Mouse (Mus musculus): ENCODE data around the gene H2al1f.
"Not testable (repeated sequence)": the region's sequence is repeated elsewhere in the genome, so short reads cannot be mapped to it uniquely, and the experiment has no call there.

H2al1f gene

DNA sequence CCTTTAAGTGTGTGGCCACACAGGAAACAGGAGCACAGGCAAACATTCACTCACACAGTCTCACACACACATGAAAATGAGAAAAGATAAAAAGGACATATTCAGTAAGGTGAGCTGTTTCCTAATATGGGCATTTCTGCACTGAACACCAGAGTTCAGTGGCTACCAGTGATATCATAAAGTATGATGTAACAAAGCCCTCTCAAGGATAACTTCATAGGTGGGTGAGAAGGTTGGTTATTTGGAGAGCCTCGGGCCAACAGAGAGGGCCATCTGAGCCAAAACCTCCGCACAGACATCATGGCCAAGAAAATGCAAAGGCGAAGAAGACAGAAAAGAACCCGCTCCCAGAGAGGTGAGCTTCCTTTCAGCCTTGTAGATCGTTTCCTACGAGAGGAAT, at the start of gene H2al1f:
Gene H2al1f, plus strand, starts transcription at position 301 of the 400 bp plus-strand sequence.
- DNase-seq (ENCODE audit: low read depth, low spot score) = not testable (repeated sequence)

DNA sequence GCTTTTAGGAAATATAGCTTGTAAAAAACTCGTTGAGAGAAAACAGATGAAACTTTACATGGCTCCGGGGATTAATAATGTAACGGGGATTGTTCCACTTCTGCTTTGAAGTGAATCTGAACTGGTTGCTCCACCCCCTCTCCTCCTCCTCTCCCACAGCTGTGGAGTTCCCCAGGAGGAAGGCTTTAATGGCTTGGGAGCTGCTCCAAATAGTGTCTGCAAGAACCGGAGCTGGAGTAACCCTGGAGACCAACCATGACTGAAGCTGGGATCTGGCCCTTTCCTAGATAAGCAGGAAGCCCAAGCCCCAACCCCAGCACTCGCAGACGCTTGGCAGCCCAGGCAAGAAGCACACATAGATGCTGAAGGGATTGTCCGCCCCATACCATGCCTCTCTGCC, 47.2 kb upstream of the H2al1f start:
- no peak for DNase-seq (ENCODE audit: low read depth, low spot score)

GRCm38 (mm10) chrX:11269074-11269473, 45.9 kb upstream of the H2al1f start:
- DNase-seq (ENCODE audit: low read depth, low spot score) = no peak

DNA sequence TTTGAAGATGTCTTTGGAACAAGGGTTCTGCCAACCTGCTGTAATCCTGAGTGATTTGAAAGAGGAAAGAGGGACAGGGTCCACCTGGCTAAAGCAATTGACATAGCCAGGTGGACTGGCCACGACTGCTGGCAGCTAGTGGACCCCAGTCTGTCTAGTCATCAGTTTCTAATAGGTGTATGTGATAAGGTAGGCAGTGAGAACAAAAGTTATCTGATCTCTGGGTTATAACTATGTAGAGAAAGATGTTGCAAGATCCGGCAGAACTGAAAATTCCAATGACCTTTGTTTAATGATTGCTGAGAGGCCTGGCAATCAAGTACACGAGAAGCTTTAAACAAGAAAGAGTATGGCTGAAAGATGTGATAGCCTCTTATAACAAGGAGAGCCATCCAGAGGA, 41.8 kb upstream of the H2al1f start:
- DNase-seq (ENCODE audit: low read depth, low spot score) = no peak

DNA sequence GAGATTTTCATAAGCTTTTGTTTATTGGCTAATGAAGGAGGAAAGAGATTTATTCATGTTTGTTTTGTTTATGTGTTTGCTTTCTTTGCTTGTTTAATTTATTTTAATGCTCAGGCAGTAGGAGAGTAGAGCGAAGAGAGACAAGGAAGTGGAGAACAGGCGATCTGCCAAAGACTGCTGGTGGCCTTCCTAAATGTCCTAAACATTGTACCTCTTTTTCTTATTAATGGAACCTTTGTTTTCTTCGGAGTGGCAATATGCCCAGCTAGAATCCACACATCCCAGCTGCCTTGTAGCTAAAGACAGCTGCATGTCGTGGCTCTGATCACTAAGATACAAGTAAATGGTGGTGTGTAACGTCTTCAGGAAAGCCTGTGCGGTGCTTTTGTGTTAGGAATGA, 37.9 kb upstream of the H2al1f start:
- DNase-seq (ENCODE audit: low read depth, low spot score) = no peak

GRCm38 (mm10) chrX:11280741-11281140, 34.2 kb upstream of the H2al1f start:
- DNase-seq (ENCODE audit: low read depth, low spot score) = no peak

- DNase-seq (ENCODE audit: low read depth, low spot score) = no peak
Measured at GRCm38 (mm10) chrX:11288306-11288882, 26.6 kb upstream of the H2al1f start.

- DNase-seq (ENCODE audit: low read depth, low spot score) = no peak
Measured at GRCm38 (mm10) chrX:11289244-11289643, 25.7 kb upstream of the H2al1f start.

DNA sequence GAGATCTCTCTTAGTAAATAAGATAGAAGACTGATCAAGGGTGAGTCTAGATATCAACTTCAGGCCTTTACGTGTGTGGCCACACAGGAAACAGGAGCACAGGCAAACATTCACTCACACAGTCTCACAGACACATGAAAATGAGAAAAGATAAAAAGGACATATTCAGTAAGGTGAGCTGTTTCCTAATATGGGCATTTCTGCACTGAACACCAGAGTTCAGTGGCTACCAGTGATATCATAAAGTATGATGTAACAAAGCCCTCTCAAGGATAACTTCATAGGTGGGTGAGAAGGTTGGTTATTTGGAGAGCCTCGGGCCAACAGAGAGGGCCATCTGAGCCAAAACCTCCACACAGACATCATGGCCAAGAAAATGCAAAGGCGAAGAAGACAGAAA, 16.0 kb upstream of the H2al1f start, which contains the start of gene H2al1a:
Gene H2al1a, plus strand, starts transcription at position 301 of the 400 bp plus-strand sequence.
- DNase-seq (ENCODE audit: low read depth, low spot score) = not testable (repeated sequence)

GRCm38 (mm10) chrX:11302132-11302531, 12.8 kb upstream of the H2al1f start, which contains the start of gene H2al1b:
H2al1b (plus strand) TSS chrX:11302432.
- not testable (repeated sequence) for DNase-seq (ENCODE audit: low read depth, low spot score)

DNA sequence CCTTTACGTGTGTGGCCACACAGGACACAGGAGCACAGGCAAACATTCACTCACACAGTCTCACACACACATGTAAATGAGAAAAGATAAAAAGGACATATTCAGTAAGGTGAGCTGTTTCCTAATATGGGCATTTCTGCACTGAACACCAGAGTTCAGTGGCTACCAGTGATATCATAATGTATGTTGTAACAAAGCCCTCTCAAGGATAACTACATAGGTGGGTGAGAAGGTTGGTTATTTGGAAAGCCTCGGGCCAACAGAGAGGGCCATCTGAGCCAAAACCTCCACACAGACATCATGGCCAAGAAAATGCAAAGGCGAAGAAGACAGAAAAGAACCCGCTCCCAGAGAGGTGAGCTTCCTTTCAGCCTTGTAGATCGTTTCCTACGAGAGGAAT, 9.6 kb upstream of the H2al1f start, which contains the start of gene H2al1c:
Gene H2al1c, plus strand, starts transcription at position 301 of the 400 bp plus-strand sequence.
- not testable (repeated sequence) for DNase-seq (ENCODE audit: low read depth, low spot score)

DNA sequence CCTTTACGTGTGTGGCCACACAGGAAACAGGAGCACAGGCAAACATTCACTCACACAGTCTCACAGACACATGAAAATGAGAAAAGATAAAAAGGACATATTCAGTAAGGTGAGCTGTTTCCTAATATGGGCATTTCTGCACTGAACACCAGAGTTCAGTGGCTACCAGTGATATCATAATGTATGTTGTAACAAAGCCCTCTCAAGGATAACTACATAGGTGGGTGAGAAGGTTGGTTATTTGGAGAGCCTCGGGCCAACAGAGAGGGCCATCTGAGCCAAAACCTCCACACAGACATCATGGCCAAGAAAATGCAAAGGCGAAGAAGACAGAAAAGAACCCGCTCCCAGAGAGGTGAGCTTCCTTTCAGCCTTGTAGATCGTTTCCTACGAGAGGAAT, 6.4 kb upstream of the H2al1f start, which contains the start of gene H2al1d:
Gene H2al1d, plus strand, starts transcription at position 301 of the 400 bp plus-strand sequence.
- DNase-seq (ENCODE audit: low read depth, low spot score) = not testable (repeated sequence)

DNA sequence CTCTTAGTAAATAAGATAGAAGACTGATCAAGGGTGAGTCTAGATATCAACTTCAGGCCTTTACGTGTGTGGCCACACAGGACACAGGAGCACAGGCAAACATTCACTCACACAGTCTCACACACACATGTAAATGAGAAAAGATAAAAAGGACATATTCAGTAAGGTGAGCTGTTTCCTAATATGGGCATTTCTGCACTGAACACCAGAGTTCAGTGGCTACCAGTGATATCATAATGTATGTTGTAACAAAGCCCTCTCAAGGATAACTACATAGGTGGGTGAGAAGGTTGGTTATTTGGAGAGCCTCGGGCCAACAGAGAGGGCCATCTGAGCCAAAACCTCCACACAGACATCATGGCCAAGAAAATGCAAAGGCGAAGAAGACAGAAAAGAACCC, 3.3 kb upstream of the H2al1f start, which contains the start of gene H2al1e:
Gene H2al1e, plus strand, starts transcription at position 301 of the 400 bp plus-strand sequence.
- DNase-seq (ENCODE audit: low read depth, low spot score) = not testable (repeated sequence)

GRCm38 (mm10) chrX:11317956-11318355, 3.0 kb downstream of the H2al1f start, which contains the start of gene H2al1g:
H2al1g (plus strand) TSS chrX:11318256.
- DNase-seq (ENCODE audit: low read depth, low spot score) = not testable (repeated sequence)

DNA sequence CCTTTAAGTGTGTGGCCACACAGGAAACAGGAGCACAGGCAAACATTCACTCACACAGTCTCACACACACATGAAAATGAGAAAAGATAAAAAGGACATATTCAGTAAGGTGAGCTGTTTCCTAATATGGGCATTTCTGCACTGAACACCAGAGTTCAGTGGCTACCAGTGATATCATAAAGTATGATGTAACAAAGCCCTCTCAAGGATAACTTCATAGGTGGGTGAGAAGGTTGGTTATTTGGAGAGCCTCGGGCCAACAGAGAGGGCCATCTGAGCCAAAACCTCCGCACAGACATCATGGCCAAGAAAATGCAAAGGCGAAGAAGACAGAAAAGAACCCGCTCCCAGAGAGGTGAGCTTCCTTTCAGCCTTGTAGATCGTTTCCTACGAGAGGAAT, 6.2 kb downstream of the H2al1f start, which contains the start of gene H2al1h:
Gene H2al1h, plus strand, starts transcription at position 301 of the 400 bp plus-strand sequence.
- not testable (repeated sequence) for DNase-seq (ENCODE audit: low read depth, low spot score)

DNA sequence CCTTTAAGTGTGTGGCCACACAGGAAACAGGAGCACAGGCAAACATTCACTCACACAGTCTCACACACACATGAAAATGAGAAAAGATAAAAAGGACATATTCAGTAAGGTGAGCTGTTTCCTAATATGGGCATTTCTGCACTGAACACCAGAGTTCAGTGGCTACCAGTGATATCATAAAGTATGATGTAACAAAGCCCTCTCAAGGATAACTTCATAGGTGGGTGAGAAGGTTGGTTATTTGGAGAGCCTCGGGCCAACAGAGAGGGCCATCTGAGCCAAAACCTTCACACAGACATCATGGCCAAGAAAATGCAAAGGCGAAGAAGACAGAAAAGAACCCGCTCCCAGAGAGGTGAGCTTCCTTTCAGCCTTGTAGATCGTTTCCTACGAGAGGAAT, 9.4 kb downstream of the H2al1f start, which contains the start of gene H2al1i:
Gene H2al1i, plus strand, starts transcription at position 301 of the 400 bp plus-strand sequence.
- not testable (repeated sequence) for DNase-seq (ENCODE audit: low read depth, low spot score)

DNA sequence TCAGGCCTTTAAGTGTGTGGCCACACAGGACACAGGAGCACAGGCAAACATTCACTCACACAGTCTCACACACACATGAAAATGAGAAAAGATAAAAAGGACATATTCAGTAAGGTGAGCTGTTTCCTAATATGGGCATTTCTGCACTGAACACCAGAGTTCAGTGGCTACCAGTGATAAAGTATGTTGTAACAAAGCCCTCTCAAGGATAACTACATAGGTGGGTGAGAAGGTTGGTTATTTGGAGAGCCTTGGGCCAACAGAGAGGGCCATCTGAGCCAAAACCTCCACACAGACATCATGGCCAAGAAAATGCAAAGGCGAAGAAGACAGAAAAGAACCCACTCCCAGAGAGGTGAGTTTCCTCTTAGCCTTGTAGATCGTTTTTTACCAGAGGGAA, 12.6 kb downstream of the H2al1f start, which contains the start of gene H2al1j:
Gene H2al1j, plus strand, starts transcription at position 301 of the 400 bp plus-strand sequence.
- not testable (repeated sequence) for DNase-seq (ENCODE audit: low read depth, low spot score)

GRCm38 (mm10) chrX:11345762-11346161, 30.8 kb downstream of the H2al1f start:
- no peak for DNase-seq (ENCODE audit: low read depth, low spot score)

GRCm38 (mm10) chrX:11346756-11347155, 31.8 kb downstream of the H2al1f start:
- no peak for DNase-seq (ENCODE audit: low read depth, low spot score)

DNA sequence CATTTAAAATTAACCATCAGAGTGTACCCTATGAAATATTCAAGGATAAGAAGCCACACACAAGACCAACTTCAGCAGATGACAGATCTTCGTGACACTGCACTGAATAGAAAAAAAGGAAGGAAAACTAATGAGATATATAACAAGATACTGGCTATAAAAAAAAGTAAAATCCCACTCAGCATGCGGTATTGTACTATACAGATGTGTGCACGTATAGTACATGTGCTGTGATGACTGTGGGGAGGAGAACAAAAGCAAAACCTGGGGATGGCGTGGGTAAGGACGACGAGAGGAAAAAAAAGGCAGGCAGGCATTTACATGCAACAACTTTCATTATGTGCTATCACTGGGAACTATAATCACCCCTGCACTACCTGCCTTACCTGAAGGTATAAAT, 45.9 kb downstream of the H2al1f start:
- DNase-seq (ENCODE audit: low read depth, low spot score) = no peak

DNA sequence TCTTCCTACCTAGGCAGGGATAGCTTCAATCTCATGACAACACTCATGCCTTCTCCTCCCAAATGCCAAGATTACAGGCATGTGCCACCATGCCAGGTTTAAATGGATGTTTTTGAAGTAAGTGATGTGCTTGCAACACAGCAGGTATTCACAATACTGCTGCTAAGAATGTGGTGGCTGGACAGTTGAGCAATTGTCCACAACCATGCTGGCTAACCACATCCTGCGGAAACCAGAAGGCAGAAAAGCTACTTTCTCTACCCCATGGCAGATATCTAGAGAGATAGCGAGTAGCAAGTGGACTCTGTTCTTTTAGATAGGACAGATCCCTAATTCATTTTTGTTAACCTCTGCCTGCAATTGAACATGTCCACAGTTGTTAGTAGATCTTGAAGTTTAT, 46.3 kb downstream of the H2al1f start:
- DNase-seq (ENCODE audit: low read depth, low spot score) = no peak

DNA sequence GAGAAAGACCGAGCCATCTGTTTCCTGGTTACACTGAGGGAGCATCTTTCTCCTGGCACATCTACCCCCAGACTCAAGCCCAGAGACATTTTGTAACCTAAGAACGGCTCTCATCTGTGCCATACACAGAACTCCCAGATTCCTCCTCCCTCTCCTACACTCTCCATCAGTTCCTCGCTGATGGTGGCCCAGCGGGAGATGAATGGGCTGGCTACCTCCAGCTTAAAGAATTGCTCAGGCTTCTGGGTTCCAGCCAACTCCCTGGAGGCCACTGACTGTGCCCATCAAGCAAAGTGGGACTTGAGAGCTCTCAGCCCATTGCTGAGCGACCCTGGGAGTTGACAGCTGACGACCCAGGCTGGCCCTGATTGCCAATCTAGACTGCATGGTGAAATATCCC, 48.9 kb downstream of the H2al1f start:
- no peak for DNase-seq (ENCODE audit: low read depth, low spot score)
